Mouse (Mus musculus) urinary bladder, postnatal 10 days (tissue): ENCODE data around the gene Wdcp.
A peak's percentile ranks its signal among the peaks of the same experiment; 100 is the strongest.
"Not testable (repeated sequence)": the region's sequence is repeated elsewhere in the genome, so short reads cannot be mapped to it uniquely, and the experiment has no call there.

Experiments
- DNase-seq: peaks from one replicate; pipeline ENCODE4 v3.0.0; 2022; ENCODE audit warnings: low spot score

The Wdcp gene

GRCm38 (mm10) chr12:4871260-4871659 lies 28.2 kb downstream of the Wdcp start:
- DNase-seq: no peak

GRCm38 (mm10) chr12:4872273-4872672 lies 29.2 kb downstream of the Wdcp start:
- no peak for DNase-seq

- DNase-seq: no peak
Observed at GRCm38 (mm10) chr12:4872983-4873477, 29.9 kb downstream of the Wdcp start.

GRCm38 (mm10) chr12:4873531-4873930 lies 30.4 kb downstream of the Wdcp start:
- no peak for DNase-seq

- DNase-seq: no peak
Observed at GRCm38 (mm10) chr12:4874161-4874927, 31.2 kb downstream of the Wdcp start, which contains the start of gene Mfsd2b. Mfsd2b (minus strand) TSS chr12:4874359.

- no peak for DNase-seq
Observed at GRCm38 (mm10) chr12:4875623-4876022, 32.5 kb downstream of the Wdcp start.

GRCm38 (mm10) chr12:4878296-4878783 lies 35.2 kb downstream of the Wdcp start:
- no peak for DNase-seq

GRCm38 (mm10) chr12:4879048-4879447 lies 35.9 kb downstream of the Wdcp start:
- DNase-seq: no peak

- no peak for DNase-seq
Observed at GRCm38 (mm10) chr12:4882086-4882485, 39.0 kb downstream of the Wdcp start.

GRCm38 (mm10) chr12:4885062-4885461 lies 42.0 kb downstream of the Wdcp start:
- no peak for DNase-seq

GRCm38 (mm10) chr12:4886581-4886980 lies 43.5 kb downstream of the Wdcp start:
- not testable (repeated sequence) for DNase-seq

- DNase-seq: no peak
Observed at GRCm38 (mm10) chr12:4888739-4889138, 45.6 kb downstream of the Wdcp start.

- DNase-seq: no peak
Observed at GRCm38 (mm10) chr12:4889251-4889650, 46.1 kb downstream of the Wdcp start.

GRCm38 (mm10) chr12:4889891-4890290 lies 46.8 kb downstream of the Wdcp start:
- no peak for DNase-seq

- DNase-seq: no peak
Observed at GRCm38 (mm10) chr12:4898024-4898423, 54.9 kb downstream of the Wdcp start.

GRCm38 (mm10) chr12:4905946-4906345 lies 62.8 kb downstream of the Wdcp start:
- no peak for DNase-seq

- DNase-seq: no peak
Observed at GRCm38 (mm10) chr12:4906476-4906875, 63.4 kb downstream of the Wdcp start.

GRCm38 (mm10) chr12:4906951-4907906 lies 64.1 kb downstream of the Wdcp start, which contains the start of gene Ubxn2a:
Ubxn2a (minus strand) TSS chr12:4907705.
- peak; percentile 76 for DNase-seq

GRCm38 (mm10) chr12:4908391-4908790 lies 65.3 kb downstream of the Wdcp start:
- no peak for DNase-seq
